Mouse (Mus musculus) kidney, postnatal 25 days (tissue): ENCODE results near the gene C1qtnf5.

ENCODE experiments used
- DNase-seq, 2 experiments: peaks; one replicate each; pipeline ENCODE4 v3.0.0; 2021; ENCODE audit warnings: mixed read lengths in 2 of 2

The C1qtnf5 gene

DNA sequence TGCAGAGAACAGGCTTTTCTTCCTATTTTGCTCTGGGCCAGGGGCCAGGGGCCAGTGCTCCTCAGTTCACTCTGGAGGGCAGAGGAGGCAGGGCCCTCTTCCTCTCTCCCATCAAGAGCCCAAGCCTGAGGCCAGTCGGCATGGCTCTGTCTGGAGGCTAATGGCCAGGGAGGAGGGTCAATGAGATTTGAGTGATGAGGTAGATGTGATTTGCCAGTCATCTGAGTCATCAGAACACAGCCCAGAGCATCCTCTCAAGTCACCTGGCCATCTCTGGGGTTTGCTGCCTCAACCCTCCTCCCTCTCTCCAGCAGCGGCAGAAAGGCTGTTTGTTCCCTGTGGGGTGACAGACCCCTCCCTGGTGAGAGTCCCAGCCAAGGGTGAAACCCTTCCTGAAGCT, 26.2 kb downstream of the C1qtnf5 start:
- no peak for DNase-seq

DNA sequence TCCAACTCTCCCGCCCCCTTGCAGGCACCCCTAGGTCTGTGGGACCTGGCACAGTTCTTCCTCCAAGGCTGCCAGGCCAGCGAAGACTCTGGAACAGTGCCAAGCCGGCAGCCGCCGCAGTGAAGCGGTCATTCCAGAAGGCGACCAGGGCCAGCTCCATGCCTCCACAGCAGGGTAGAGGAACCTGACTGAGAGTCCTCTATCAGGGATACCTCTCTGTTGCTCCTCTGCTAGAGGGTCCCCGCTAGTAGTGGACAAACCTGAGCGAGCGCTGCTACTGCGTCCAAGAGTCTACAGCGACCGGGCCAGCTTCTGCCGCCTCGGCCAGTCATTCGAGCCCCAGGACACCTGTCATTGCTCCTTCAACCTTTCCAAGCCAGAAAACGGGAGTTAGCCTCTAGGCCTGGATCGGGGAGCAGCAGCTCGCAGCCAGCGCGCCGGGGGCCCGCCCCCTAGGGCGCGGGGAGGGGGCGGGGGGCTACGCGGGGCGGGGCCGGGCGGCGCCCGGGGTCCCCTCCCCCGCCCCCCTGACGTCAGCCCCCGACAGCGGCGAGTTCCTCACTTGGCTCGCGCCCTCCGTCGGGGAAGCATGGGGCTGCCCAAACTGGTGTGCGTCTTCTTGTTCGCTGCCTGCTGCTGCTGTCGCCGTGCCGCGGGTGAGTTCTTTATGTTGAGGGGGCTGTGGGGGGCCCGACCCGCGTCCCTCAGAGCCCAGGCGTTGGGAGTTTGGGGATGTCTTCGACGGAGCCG, 27.2 kb downstream of the C1qtnf5 start, which contains the start of gene Mcam:
Gene Mcam, plus strand, starts transcription at position 369 of the 750 bp plus-strand sequence.
- peak; percentile 83 to 87 for DNase-seq

DNA sequence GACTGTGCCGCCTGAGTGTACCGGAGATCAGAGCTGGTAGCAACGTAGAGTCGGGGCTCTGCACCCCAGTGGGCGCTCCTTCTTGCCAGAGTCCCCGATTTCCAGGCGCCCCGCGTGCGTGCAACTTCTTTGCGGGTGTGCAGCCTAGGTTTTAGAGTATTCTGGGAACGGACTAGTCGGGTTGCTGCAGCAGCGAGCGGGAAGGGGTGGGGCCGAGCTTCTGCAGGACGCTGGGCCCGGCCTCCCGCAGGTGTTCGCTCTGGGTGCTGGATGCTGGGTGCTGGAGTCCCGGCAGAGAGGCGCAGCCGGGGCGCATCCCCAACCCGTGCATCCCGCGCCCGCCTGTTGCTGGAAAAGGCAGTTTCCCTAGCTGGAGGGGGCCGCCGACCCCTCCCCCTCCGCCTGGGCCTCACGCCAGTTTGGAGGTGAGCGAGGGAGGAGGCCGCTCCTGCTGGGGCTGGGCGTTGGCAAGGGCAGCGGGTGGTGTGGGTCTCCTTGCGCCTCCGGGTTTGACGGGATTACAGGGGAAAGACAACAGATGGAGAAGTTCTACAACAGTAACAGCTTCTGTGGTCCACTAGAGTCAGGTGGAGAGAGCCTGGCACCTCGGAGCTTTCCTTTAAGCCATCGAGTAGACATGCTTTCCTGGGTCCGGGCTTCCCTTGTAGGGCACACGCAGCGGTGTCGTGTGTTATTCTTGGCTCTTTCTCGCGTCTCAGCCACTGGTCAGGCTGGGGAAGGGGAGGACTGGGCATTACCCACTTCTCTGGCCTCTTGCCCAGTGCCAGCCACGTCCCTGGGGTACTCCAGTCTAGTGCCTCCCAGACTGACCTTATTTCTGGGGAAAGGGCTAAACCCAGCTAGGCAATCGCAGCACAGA, 28.0 kb downstream of the C1qtnf5 start:
- peak; percentile 55 to 69 for DNase-seq

DNA sequence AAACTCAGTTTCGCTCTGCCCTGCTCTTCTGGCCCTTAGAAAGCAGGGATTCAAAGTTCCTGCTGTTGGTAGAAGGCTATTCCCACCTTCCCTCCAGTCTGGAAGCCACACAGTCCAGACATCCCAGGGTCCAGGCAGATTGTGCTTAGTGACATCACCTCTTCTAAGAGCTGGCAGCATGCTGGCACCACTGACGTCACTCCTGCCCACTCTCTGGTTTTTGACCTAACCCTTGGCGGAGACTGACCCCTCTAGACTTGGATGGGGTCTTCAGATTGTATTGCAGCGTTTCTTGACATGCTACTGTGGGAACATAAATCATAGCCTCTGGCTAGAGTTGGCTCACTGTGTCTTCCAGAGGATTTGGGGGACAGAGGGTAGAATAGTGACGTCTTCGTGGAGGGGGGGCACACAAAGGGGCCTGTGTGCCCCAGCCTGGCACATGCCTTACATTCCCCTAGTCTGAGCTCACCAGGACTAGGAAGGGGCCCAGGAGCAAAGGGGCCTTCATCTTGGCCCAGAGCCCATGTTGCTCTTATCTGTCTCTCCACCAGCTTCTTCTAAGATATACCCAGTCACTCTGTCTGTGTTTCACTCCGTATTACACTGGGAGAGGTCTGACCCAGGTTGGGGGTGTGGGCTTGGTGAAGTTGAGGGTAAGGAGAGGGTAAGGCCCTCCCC, 28.8 kb downstream of the C1qtnf5 start:
- no peak for DNase-seq

DNA sequence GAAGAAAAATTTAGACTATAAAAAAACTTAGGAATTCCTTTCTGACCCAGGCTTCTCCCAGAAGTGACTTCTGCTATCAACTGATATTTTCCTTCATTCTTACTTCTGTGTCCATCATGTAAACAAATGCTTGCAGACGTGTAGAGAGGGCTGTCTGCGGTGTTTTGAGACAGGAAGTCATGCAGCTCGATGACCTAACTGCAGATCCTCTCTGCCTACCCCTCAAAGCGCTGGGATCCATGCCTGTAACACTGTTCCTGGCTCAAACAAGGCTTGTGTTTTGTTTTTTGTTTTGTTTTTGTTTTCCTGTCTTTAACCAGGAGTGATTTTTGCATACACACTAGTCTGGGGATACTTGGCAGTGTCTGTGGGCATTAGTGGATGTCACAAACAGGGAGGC, 30.8 kb downstream of the C1qtnf5 start:
- no peak for DNase-seq

DNA sequence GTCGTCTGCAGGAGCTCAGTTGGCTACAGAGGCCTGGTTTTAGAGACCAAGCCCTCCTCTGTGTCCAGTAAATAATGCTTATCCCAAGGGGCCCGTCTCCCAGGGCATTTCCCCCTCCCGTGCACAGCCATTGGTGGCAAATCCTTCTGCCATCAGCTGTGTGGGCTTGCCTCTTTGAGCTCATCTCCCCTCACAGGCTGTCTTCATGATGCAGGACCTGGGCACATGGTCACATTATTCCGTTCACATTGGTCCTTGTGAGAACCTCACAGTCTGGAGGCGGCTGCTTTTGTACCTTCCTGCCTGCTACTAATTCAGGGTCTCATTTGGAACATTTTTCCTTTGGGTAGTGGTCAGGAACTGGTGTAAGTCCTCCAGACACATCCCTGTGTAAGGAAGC, 34.9 kb downstream of the C1qtnf5 start:
- no peak for DNase-seq

DNA sequence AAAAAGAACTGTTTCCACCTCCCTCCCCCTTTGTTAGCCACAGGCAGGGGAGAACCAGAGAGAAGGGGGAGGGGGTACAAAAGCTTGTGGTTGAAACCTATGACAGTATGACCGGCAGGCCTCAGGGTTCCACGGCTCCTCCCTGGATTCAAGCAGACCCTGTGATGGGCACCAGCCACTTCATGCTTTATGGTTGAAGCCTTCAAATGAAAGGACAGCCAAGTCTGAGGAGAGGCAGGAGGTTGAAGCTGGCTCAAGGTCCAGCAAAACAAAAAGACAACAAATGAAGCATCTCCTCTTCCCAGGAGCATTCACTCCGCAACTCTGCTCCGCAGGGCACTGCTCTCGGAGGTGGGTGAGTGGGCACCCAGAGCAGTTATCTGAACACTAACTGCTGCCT, 36.4 kb downstream of the C1qtnf5 start:
- no peak for DNase-seq

DNA sequence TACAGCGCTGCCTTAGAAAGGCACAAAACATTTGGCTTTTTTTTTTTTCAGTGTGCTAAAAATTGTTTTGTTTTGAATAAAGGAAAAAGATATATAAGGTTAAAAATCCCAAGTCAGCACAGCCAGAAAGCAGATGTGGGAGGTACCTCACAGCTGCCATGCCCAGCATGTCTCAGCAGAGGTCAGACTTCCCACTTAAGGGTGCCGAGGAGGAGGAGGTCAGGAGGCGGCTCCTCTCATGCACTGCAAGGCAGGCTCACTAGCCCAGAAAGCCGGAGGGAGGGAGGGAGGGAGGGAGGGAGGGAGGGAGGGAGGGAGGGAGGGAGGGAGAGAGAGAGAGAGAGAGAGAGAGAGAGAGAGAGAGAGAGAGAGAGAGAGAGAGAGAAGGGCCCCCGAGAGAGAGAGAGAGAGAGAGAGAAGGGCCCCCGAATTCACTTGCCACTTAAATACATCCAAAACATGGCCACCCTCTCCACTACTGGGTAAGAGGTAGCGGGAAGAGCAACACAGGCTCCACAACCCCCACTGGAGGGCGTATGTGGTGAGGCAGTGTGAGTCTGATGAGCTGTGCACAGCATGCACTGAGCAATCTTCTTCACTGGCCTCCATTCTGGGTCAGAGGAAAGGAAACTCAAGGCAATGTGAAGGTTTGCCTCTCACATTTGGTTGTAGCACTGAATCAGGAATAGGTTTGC, 37.1 kb downstream of the C1qtnf5 start:
- peak; percentile 64 to 85 for DNase-seq

DNA sequence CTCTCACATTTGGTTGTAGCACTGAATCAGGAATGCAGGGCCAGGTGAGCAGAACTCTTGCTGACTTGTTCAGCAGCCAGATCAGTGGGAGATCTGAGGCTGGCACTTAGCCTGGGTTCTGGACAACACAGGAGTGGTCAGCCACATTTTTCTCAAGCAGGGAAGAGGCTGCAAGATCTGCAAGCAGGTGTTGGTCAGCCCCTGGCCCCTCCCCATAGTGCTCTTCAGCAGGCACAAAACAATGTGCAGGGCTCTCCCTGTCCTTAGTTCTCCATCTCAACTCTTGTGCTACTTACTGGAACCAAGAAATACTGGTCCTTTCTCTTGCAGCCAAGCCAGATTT, 37.6 kb downstream of the C1qtnf5 start:
- DNase-seq: peak in 1 of 2 experiments; percentile 15

DNA sequence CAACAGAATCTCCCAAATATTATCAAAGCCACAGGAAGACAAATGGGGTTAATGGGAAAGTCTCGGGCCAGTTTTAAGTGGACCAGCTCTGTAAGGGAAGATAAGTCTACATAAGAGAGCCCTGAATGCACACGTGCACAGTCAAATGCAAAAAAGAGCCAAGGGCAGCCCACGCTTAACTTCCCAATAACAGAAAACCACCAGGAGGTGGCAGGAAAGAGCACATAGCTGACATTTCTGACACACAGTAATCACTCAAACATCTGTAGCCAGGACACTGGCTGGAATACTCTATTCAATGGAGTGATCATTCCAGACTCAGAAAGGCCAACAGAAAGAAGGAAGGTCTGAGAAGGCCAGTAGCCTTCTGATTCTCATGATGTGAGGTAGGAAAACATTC, 40.2 kb downstream of the C1qtnf5 start:
- DNase-seq: peak in 1 of 2 experiments; percentile 51
